Mouse (Mus musculus) kidney, adult 9 months (tissue): Measurements from ENCODE around the gene Rpusd4.

ENCODE experiments used
- DNase-seq: peaks from one replicate; pipeline ENCODE4 v3.0.0; 2022

Gene Rpusd4

GRCm38 (mm10) chr9:35267146-35267975 is at the start of gene Rpusd4, which contains the start of gene Fam118b:
TSS of gene Rpusd4 (plus strand) at chr9:35267865.
TSS of gene Fam118b (minus strand) at chr9:35267805.
- DNase-seq: peak; percentile 93

- DNase-seq: no peak
These were observed 49.7 kb upstream of the Rpusd4 start for GRCm38 (mm10) chr9:35217963-35218362.

GRCm38 (mm10) chr9:35223466-35223865 is 44.2 kb upstream of the Rpusd4 start:
- no peak for DNase-seq

GRCm38 (mm10) chr9:35228671-35229070 is 39.0 kb upstream of the Rpusd4 start:
- no peak for DNase-seq

- DNase-seq: no peak
These were observed 31.7 kb upstream of the Rpusd4 start for GRCm38 (mm10) chr9:35235996-35236395.

GRCm38 (mm10) chr9:35238371-35238770 is 29.3 kb upstream of the Rpusd4 start:
- DNase-seq: no peak

GRCm38 (mm10) chr9:35238915-35239571 is 28.6 kb upstream of the Rpusd4 start:
- no peak for DNase-seq

GRCm38 (mm10) chr9:35239734-35240133 is 27.9 kb upstream of the Rpusd4 start:
- no peak for DNase-seq

- DNase-seq: no peak
These were observed 20.3 kb upstream of the Rpusd4 start for GRCm38 (mm10) chr9:35247405-35247804.

GRCm38 (mm10) chr9:35249476-35249875 is 18.2 kb upstream of the Rpusd4 start:
- no peak for DNase-seq

GRCm38 (mm10) chr9:35257365-35257764 is 10.3 kb upstream of the Rpusd4 start:
- DNase-seq: no peak

- DNase-seq: no peak
These were observed 5.2 kb upstream of the Rpusd4 start for GRCm38 (mm10) chr9:35262418-35262817.

- no peak for DNase-seq
These were observed 4.2 kb upstream of the Rpusd4 start for GRCm38 (mm10) chr9:35263431-35263830.

- DNase-seq: no peak
These were observed 3.2 kb upstream of the Rpusd4 start for GRCm38 (mm10) chr9:35264509-35264908.

GRCm38 (mm10) chr9:35267976-35268715 is 481 bp downstream of the Rpusd4 start:
- no peak for DNase-seq

- no peak for DNase-seq
These were observed 10.2 kb downstream of the Rpusd4 start for GRCm38 (mm10) chr9:35277855-35278365.

GRCm38 (mm10) chr9:35278451-35278850 is 10.8 kb downstream of the Rpusd4 start:
- DNase-seq: no peak

GRCm38 (mm10) chr9:35282006-35282850 is 14.6 kb downstream of the Rpusd4 start:
- peak; percentile 74 for DNase-seq

GRCm38 (mm10) chr9:35282851-35283200 is 15.2 kb downstream of the Rpusd4 start:
- DNase-seq: no peak

- peak; percentile 28 for DNase-seq
These were observed 15.9 kb downstream of the Rpusd4 start for GRCm38 (mm10) chr9:35283415-35284069.

- DNase-seq: no peak
These were observed 16.7 kb downstream of the Rpusd4 start for GRCm38 (mm10) chr9:35284351-35284750.

- no peak for DNase-seq
These were observed 18.7 kb downstream of the Rpusd4 start for GRCm38 (mm10) chr9:35286351-35286750.
